Mouse (Mus musculus): ENCODE data around the gene Gm10642. TPM values are rescaled to one million over a fixed set of nuclear protein-coding genes. Genes with fewer than 3 reads are reported as not detected.

Gene Gm10642
- total and polyA plus RNA-seq, 3 experiments: 0.13 to 2.1 TPM; not detected in 1

- Histone ChIP-seq H3K36me3 (replicated peaks in 1 of 2; ENCODE audit: control insufficient read depth in 1 of 2, insufficient read depth in 1 of 2, low read length in 1 of 2) (no peaks in the 10 kb centered on the region), H3K27ac (ENCODE audit: insufficient read depth, low read depth) (no peak overlapping the region), H3K4me1 (ENCODE audit: control insufficient read depth in 1 of 2, insufficient read depth in 2 of 2) (peaks cover 3 to 72% of the 10 kb centered on the region in 2 experiments; a peak in 3 of 4 replicates), H3K4me2 (ENCODE audit: insufficient read depth, low read depth, poor library complexity, severe bottlenecking) (peak overlapping the region; percentile 84; the same call in 1 of the 2 replicates), H3K9me3 (replicated peaks; ENCODE audit: low read length) (no peaks in the 10 kb centered on the region), H3K27me3 (replicated peaks) (no peaks in the 10 kb centered on the region), H3K79me2 (replicated peaks; ENCODE audit: control insufficient read depth, extremely low read depth, insufficient read depth, poor library complexity, severe bottlenecking) (peaks cover 28% of the 10 kb centered on the region), H3K4me3 (replicated peaks in 1 of 3; ENCODE audit: low read depth in 2 of 3, low read length in 2 of 3, poor library complexity in 1 of 3) (peak overlapping the region in 2 of 3 experiments; percentile 15 to 30), H3K9ac (ENCODE audit: insufficient read depth, low read depth) (peak overlapping the region; percentile 48)
- TF ChIP-seq ZKSCAN1 (IDR thresholded peaks at IDR 0.05; ENCODE audit: borderline replicate concordance, low read depth, low read length) (no peak), IRF4 (IDR thresholded peaks at IDR 0.05; ENCODE audit: low read depth, low read length) (peak; percentile 50), POLR2AphosphoS2 (IDR thresholded peaks at IDR 0.05; ENCODE audit: low read depth, low read length) (no peak), NRF1 (IDR thresholded peaks at IDR 0.05; ENCODE audit: low read depth, low read length) (no peak), GABPA (IDR thresholded peaks at IDR 0.05; ENCODE audit: insufficient replicate concordance, low read depth, low read length) (no peak), EP300 (IDR thresholded peaks at IDR 0.05; ENCODE audit: low read length) (peak; percentile 60), CHD1 (IDR thresholded peaks at IDR 0.05; ENCODE audit: low read depth, low read length) (no peak), USF2 (conservative IDR thresholded peaks at IDR 0.05; ENCODE audit: low read depth, low read length) (no peak), TBP (conservative IDR thresholded peaks at IDR 0.05; ENCODE audit: low read depth, low read length) (0 out of 2 replicates have a peak, but pooled peaks have one; percentile 22), MYC (IDR thresholded peaks at IDR 0.05; ENCODE audit: low read depth, low read length) (peak; percentile 65), ELF1 (IDR thresholded peaks at IDR 0.05; ENCODE audit: low read depth, low read length) (no peak), SMC3 (IDR thresholded peaks at IDR 0.05; ENCODE audit: low read depth, low read length) (no peak), MAZ (IDR thresholded peaks at IDR 0.05; ENCODE audit: low read depth, low read length) (no peak)
- in situ Hi-C loops (cut with MboI; ENCODE audit: low pct_ligation_motif_present, low pct_unique_long_range_greater_than_20kb, low sequenced_read_pairs) (no loop called here), dilution Hi-C loops (cut with MboI; ENCODE audit: extremely low pct_ligation_motif_present, extremely low pct_unique_long_range_greater_than_20kb, low sequenced_read_pairs) (no loop called here)
- peak; percentile 31 for DNase-seq (ENCODE audit: extremely low read depth)
These were observed 33.9 kb downstream of the Gm10642 start for GRCm38 (mm10) chr9:70689926-70690325.

- no peaks in the 10 kb centered on the region for H3K36me3 ChIP-seq (replicated peaks in 1 of 2; ENCODE audit: control insufficient read depth in 1 of 2, insufficient read depth in 1 of 2, low read length in 1 of 2)
- H3K4me1 ChIP-seq (ENCODE audit: control insufficient read depth in 1 of 2, insufficient read depth in 2 of 2): peaks cover 3 to 77% of the 10 kb centered on the region in 2 experiments; a peak in 3 of 4 replicates
- no peaks in the 10 kb centered on the region for H3K27me3 ChIP-seq (replicated peaks)
- no peak overlapping the region for H3K27ac ChIP-seq (ENCODE audit: insufficient read depth, low read depth)
- H3K79me2 ChIP-seq (replicated peaks; ENCODE audit: control insufficient read depth, extremely low read depth, insufficient read depth, poor library complexity, severe bottlenecking): peaks cover 24% of the 10 kb centered on the region
- dilution Hi-C loops (cut with MboI; ENCODE audit: extremely low pct_ligation_motif_present, extremely low pct_unique_long_range_greater_than_20kb, low sequenced_read_pairs) (no loop called here), in situ Hi-C loops (cut with MboI; ENCODE audit: low pct_ligation_motif_present, low pct_unique_long_range_greater_than_20kb, low sequenced_read_pairs) (no loop called here)
- no peak for TF ChIP-seq RCOR1 (conservative IDR thresholded peaks at IDR 0.05; ENCODE audit: low read depth, low read length)
- TF ChIP-seq GABPA (IDR thresholded peaks at IDR 0.05; ENCODE audit: insufficient replicate concordance, low read depth, low read length): no peak
- TF ChIP-seq NELFE (IDR thresholded peaks at IDR 0.05; ENCODE audit: low read depth, low read length): no peak
- no peak for TF ChIP-seq KAT2A (IDR thresholded peaks at IDR 0.05; ENCODE audit: insufficient replicate concordance, low read length)
- no peak for TF ChIP-seq USF2 (conservative IDR thresholded peaks at IDR 0.05; ENCODE audit: low read depth, low read length)
- TF ChIP-seq POLR2AphosphoS2 (IDR thresholded peaks at IDR 0.05; ENCODE audit: low read depth, low read length): no peak
- TF ChIP-seq MAFK (IDR thresholded peaks at IDR 0.05; ENCODE audit: insufficient replicate concordance, low read length): no peak
- no peak for TF ChIP-seq MAZ (IDR thresholded peaks at IDR 0.05; ENCODE audit: low read depth, low read length)
- no peak for TF ChIP-seq CHD2 (IDR thresholded peaks at IDR 0.05; ENCODE audit: low read length)
- no peak for TF ChIP-seq ZMIZ1 (IDR thresholded peaks at IDR 0.05; ENCODE audit: low read depth, low read length)
- no peak for TF ChIP-seq JUND (conservative IDR thresholded peaks at IDR 0.05; ENCODE audit: low read depth, low read length)
- TF ChIP-seq MYC (IDR thresholded peaks at IDR 0.05; ENCODE audit: low read depth, low read length): no peak
- TF ChIP-seq PAX5 (IDR thresholded peaks at IDR 0.05; ENCODE audit: low read length): no peak
- TF ChIP-seq TCF12 (IDR thresholded peaks at IDR 0.05; ENCODE audit: low read depth, low read length): no peak
- H3K9ac ChIP-seq (ENCODE audit: insufficient read depth, low read depth): no peak overlapping the region
- no peaks in the 10 kb centered on the region for H3K9me3 ChIP-seq (replicated peaks; ENCODE audit: low read length)
- no peak overlapping the region for H3K4me3 ChIP-seq (replicated peaks in 1 of 3; ENCODE audit: low read depth in 2 of 3, low read length in 2 of 3, poor library complexity in 1 of 3)
- no peak for DNase-seq (ENCODE audit: extremely low read depth)
- no peak overlapping the region for H3K4me2 ChIP-seq (ENCODE audit: insufficient read depth, low read depth, poor library complexity, severe bottlenecking)
These were observed 34.5 kb downstream of the Gm10642 start for GRCm38 (mm10) chr9:70690579-70690978.
